Mouse (Mus musculus): ENCODE measurements at regions not wholly inside any gene's neighbourhood (a gene's known extent, or its start where the extent isn't known, plus 50 kb on each side); places are given as distances from the start of the nearest gene placed in this dataset.
A peak's percentile ranks its signal among the peaks of the same experiment; 100 is the strongest.
"Not testable (repeated sequence)": the region's sequence is repeated elsewhere in the genome, so short reads cannot be mapped to it uniquely, and the experiment has no call there.

DNA sequence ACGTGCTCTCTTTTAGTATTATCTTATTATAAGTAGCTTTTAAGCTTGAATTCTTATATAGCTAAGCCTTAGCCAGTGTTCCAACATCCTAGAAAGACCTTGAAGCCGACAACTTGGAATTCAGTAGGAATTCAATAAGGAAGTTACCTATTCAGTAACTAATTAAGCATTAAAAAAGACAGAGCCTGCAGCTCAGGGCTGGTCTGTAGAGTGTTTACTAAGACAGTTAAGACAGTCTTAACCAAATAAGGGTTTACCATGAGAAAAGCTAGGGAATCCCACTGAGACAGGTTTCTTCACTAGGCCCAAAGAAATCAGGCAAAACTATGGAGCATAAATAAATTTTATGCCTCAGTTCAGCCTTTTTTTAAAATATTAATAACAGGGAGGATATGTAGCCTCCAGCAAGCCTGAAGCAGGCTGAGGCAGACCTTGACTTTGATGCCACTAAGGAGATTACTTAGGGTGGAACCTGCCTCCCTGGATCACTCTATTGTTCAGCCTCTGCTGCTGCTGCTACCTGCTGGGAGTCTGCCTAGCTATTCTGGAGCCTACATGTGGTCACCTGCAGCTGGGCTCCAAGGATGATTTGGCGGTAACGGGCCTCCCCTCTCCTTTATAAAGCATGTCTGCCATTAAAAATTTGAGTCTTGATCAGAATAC, 186.5 kb upstream of the Phyhipl start:
- ATAC-seq (ENCODE audit: low read depth) = no peak
- H3K4me3 ChIP-seq = no peak overlapping the region
- H3K27ac ChIP-seq (replicated peaks) = no peak overlapping the region
- 87% methylated on average over 4 of the region's 4 CpGs for WGBS
- no peaks in the 10 kb centered on the region for H3K4me1 ChIP-seq (replicated peaks)
- no peak overlapping the region for H3K9ac ChIP-seq
- H3K27me3 ChIP-seq = no peaks in the 10 kb centered on the region
- H3K36me3 ChIP-seq = no peaks in the 10 kb centered on the region
- H3K4me2 ChIP-seq = no peak overlapping the region
- no peaks in the 10 kb centered on the region for H3K9me3 ChIP-seq

GRCm38 (mm10) chr10:70841179-70841578, 185.4 kb upstream of the Phyhipl start:
- not testable (repeated sequence) for ATAC-seq (ENCODE audit: low read depth); H3K36me3 ChIP-seq; H3K4me2 ChIP-seq; H3K9ac ChIP-seq; H3K4me1 ChIP-seq (replicated peaks); H3K9me3 ChIP-seq; H3K27me3 ChIP-seq; H3K4me3 ChIP-seq; H3K27ac ChIP-seq (replicated peaks)
- WGBS = 92% methylated on average over 2 of the region's 2 CpGs

GRCm38 (mm10) chr10:70838147-70838546, 182.4 kb upstream of the Phyhipl start:
- Histone ChIP-seq H3K27ac (replicated peaks) (no peak overlapping the region), H3K9ac (no peak overlapping the region), H3K27me3 (no peaks in the 10 kb centered on the region), H3K4me1 (replicated peaks) (no peaks in the 10 kb centered on the region), H3K4me2 (no peak overlapping the region), H3K9me3 (0 out of 2 replicates have a peak, but pooled peaks cover 7% of the 10 kb centered on the region), H3K36me3 (no peaks in the 10 kb centered on the region), H3K4me3 (no peak overlapping the region)
- no peak for ATAC-seq (ENCODE audit: low read depth)
- WGBS = 78% methylated on average over 4 of the region's 4 CpGs

DNA sequence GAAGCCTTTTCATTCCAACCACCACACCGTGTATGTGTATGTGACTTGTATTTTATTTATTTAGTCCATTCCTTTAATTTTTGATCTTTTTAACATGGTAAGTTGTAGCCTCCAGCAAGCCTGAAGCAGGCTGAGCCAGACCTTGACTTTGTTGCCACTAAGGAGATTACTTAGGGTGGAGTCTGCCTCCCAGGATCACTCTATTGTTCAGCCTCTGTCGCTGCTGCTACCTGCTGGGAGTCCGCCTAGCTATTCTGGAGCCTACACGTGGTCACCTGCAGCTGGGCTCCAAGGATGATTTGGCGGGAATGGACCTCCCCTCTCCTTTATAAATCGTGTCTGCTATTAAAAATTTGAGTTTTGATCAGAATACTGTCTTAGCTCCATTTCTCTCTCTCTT, 181.6 kb upstream of the Phyhipl start:
- WGBS = 79% methylated on average over 6 of the region's 6 CpGs
- H3K27me3 ChIP-seq = no peaks in the 10 kb centered on the region
- H3K27ac ChIP-seq (replicated peaks) = no peak overlapping the region
- H3K9me3 ChIP-seq = 0 out of 2 replicates have a peak, but pooled peaks cover 7% of the 10 kb centered on the region
- no peaks in the 10 kb centered on the region for H3K4me1 ChIP-seq (replicated peaks)
- no peak overlapping the region for H3K4me2 ChIP-seq
- no peaks in the 10 kb centered on the region for H3K36me3 ChIP-seq
- ATAC-seq (ENCODE audit: low read depth) = no peak
- H3K9ac ChIP-seq = no peak overlapping the region
- H3K4me3 ChIP-seq = no peak overlapping the region

- H3K4me3 ChIP-seq = no peak overlapping the region
These were observed 176.9 kb upstream of the Phyhipl start for GRCm38 (mm10) chr10:70832616-70833015.

GRCm38 (mm10) chr10:70828217-70828616, 172.5 kb upstream of the Phyhipl start:
- Histone ChIP-seq H3K27ac (replicated peaks) (no peak overlapping the region), H3K4me2 (no peak overlapping the region), H3K9ac (no peak overlapping the region), H3K4me1 (replicated peaks) (peaks cover 20% of the 10 kb centered on the region; the same call in 1 of the 2 replicates), H3K27me3 (no peaks in the 10 kb centered on the region), H3K9me3 (no peaks in the 10 kb centered on the region), H3K36me3 (no peaks in the 10 kb centered on the region), H3K4me3 (no peak overlapping the region)
- ATAC-seq (ENCODE audit: low read depth) = peak; percentile 85
- WGBS = 10% methylated on average over 4 of the region's 4 CpGs

More at GRCm38 (mm10) chr10:70832616-70833015, 176.9 kb upstream of the Phyhipl start:
- Histone ChIP-seq H3K4me1 (replicated peaks) (0 out of 2 replicates have a peak, but pooled peaks cover 7% of the 10 kb centered on the region), H3K27me3 (no peaks in the 10 kb centered on the region), H3K4me2 (no peak overlapping the region), H3K27ac (replicated peaks) (no peak overlapping the region), H3K36me3 (no peaks in the 10 kb centered on the region), H3K9ac (no peak overlapping the region), H3K9me3 (0 out of 2 replicates have a peak, but pooled peaks cover 7% of the 10 kb centered on the region)
- WGBS = 46% methylated on average over 4 of the region's 4 CpGs
- ATAC-seq (ENCODE audit: low read depth) = no peak

- H3K36me3 ChIP-seq; H3K4me2 ChIP-seq; H3K4me3 ChIP-seq; H3K27ac ChIP-seq (replicated peaks); ATAC-seq (ENCODE audit: low read depth); H3K27me3 ChIP-seq; H3K9me3 ChIP-seq; H3K9ac ChIP-seq: not testable (repeated sequence)
- 86% methylated on average over 2 of the region's 2 CpGs for WGBS
- peaks cover 20% of the 10 kb centered on the region; the same call in 1 of the 2 replicates for H3K4me1 ChIP-seq (replicated peaks)
These were observed 171.8 kb upstream of the Phyhipl start for GRCm38 (mm10) chr10:70827522-70827921.

GRCm38 (mm10) chr10:70826706-70827105, 170.9 kb upstream of the Phyhipl start:
- no peaks in the 10 kb centered on the region for H3K9me3 ChIP-seq
- no peak overlapping the region for H3K4me3 ChIP-seq
- no peaks in the 10 kb centered on the region for H3K36me3 ChIP-seq
- H3K4me2 ChIP-seq = no peak overlapping the region
- no peak overlapping the region for H3K9ac ChIP-seq
- no peaks in the 10 kb centered on the region for H3K27me3 ChIP-seq
- H3K4me1 ChIP-seq (replicated peaks) = peaks cover 20% of the 10 kb centered on the region; the same call in 1 of the 2 replicates
- no peak overlapping the region for H3K27ac ChIP-seq (replicated peaks)
- peak; percentile 77; the same call in 1 of the 2 replicates for ATAC-seq (ENCODE audit: low read depth)
- 36% methylated on average over 7 of the region's 7 CpGs for WGBS

GRCm38 (mm10) chr10:70825451-70825850, 169.7 kb upstream of the Phyhipl start:
- no peaks in the 10 kb centered on the region for H3K9me3 ChIP-seq
- H3K27ac ChIP-seq (replicated peaks) = no peak overlapping the region
- peaks cover 20% of the 10 kb centered on the region; the same call in 1 of the 2 replicates for H3K4me1 ChIP-seq (replicated peaks)
- H3K4me3 ChIP-seq = no peak overlapping the region
- no peak overlapping the region for H3K9ac ChIP-seq
- ATAC-seq (ENCODE audit: low read depth) = no peak
- 59% methylated on average over 4 of the region's 4 CpGs for WGBS
- H3K36me3 ChIP-seq = no peaks in the 10 kb centered on the region
- no peak overlapping the region for H3K4me2 ChIP-seq
- H3K27me3 ChIP-seq = no peaks in the 10 kb centered on the region

GRCm38 (mm10) chr10:70824461-70824860, 168.7 kb upstream of the Phyhipl start:
- no peak overlapping the region for H3K27ac ChIP-seq (replicated peaks)
- 71% methylated on average over 5 of the region's 5 CpGs for WGBS
- no peak for ATAC-seq (ENCODE audit: low read depth)

GRCm38 (mm10) chr10:70819951-70820350, 164.2 kb upstream of the Phyhipl start:
- Histone ChIP-seq H3K4me2 (no peak overlapping the region), H3K4me1 (replicated peaks) (no peaks in the 10 kb centered on the region), H3K9ac (no peak overlapping the region), H3K4me3 (no peak overlapping the region), H3K27me3 (no peaks in the 10 kb centered on the region), H3K27ac (replicated peaks) (no peak overlapping the region), H3K9me3 (no peaks in the 10 kb centered on the region), H3K36me3 (no peaks in the 10 kb centered on the region)
- 81% methylated on average over 2 of the region's 2 CpGs for WGBS
- ATAC-seq (ENCODE audit: low read depth) = no peak

More at GRCm38 (mm10) chr10:70824461-70824860, 168.7 kb upstream of the Phyhipl start:
- no peaks in the 10 kb centered on the region for H3K9me3 ChIP-seq
- H3K9ac ChIP-seq = no peak overlapping the region
- peaks cover 20% of the 10 kb centered on the region; the same call in 1 of the 2 replicates for H3K4me1 ChIP-seq (replicated peaks)
- H3K36me3 ChIP-seq = no peaks in the 10 kb centered on the region
- no peak overlapping the region for H3K4me3 ChIP-seq
- no peaks in the 10 kb centered on the region for H3K27me3 ChIP-seq
- no peak overlapping the region for H3K4me2 ChIP-seq

- ATAC-seq (ENCODE audit: low read depth) = no peak
- H3K4me1 ChIP-seq (replicated peaks) = peaks cover 10% of the 10 kb centered on the region
- no peaks in the 10 kb centered on the region for H3K9me3 ChIP-seq
- no peaks in the 10 kb centered on the region for H3K36me3 ChIP-seq
- H3K4me2 ChIP-seq = no peak overlapping the region
- no peak overlapping the region for H3K9ac ChIP-seq
- no peaks in the 10 kb centered on the region for H3K27me3 ChIP-seq
- WGBS = 62% methylated on average over 15 of the region's 15 CpGs
- no peak overlapping the region for H3K27ac ChIP-seq (replicated peaks)
- no peak overlapping the region for H3K4me3 ChIP-seq
These were observed 158.8 kb upstream of the Phyhipl start for GRCm38 (mm10) chr10:70814354-70815131.
